Mouse (Mus musculus) erythroid progenitor cell, adult 5-6 weeks (primary cell): ENCODE data around the gene Ghdc. TPM values are rescaled to one million over a fixed set of nuclear protein-coding genes. Genes with fewer than 3 reads are reported as not detected.
A peak's percentile ranks its signal among the peaks of the same experiment; 100 is the strongest.
"Not testable (repeated sequence)": the region's sequence is repeated elsewhere in the genome, so short reads cannot be mapped to it uniquely, and the experiment has no call there.

Experiments
- ATAC-seq: replicated peaks from 2 replicates; pipeline ENCODE4 v1.8.0; 2016; ENCODE audit warnings: moderate number of reproducible peaks, mild to moderate bottlenecking, moderate TSS enrichment, inconsistent platforms; ENCODE audit not compliant: poor library complexity, low FRiP score, severe bottlenecking
- total RNA-seq, 2 experiments: library from RNA; stranded (forward) in 1 of 2; stranded (reverse) in 1 of 2; fragments of 150-400 nt in 1 of 2; fragments of 186-747, 209-891 nt in 1 of 2; gene quantifications; 2 replicates each; pipeline versions ENCODE4 v1.2.3 to v1.2.4; 2015 to 2017; ENCODE audit warnings: low replicate concordance in 2 of 2

The Ghdc gene
- total RNA-seq (2015; ENCODE audit: low replicate concordance) (0.72 and 0.84 TPM in 2 replicates), total RNA-seq (2017; ENCODE audit: low replicate concordance) (0.51 and 1.4 TPM in 2 replicates)

DNA sequence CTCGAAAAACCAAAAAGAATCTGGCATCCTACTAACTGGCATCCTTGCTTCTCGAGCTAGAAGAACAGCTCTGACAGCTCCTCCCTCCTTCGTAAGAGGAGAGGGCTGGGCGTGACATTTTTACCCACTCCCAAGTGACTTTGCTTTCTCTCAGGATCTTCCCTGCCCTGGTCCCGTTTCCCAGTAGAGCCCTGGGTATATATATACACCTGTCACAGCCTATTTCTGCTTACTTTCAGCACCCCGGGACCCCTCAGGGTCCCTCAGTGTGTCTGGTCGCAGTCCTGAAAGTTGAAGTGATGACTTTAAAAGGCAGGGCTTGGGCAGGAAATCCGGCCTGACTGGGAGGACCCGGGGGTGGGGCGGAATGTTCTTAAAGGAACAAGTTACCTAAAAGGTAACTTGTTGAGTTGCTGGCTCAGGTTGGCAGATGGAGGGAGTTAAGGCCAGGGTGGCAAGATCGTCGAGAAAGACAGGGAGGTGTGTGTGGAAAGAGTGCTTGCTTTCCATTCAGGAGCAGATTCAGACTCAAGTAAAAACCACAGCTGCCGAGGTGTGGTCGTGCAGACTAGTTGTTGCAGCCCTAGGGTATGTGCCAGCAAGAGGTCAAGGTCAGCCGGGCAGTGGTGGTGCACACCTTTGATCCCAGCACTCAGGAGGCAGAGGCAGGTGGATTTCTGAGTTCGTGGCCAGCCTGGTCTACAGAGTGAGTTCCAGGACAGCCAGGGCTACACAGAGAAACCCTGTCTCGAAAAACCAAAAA, at the start of gene Ghdc:
Gene Ghdc, minus strand, starts transcription at position 312 of the 763 bp plus-strand sequence.
- ATAC-seq: peak; percentile 41; the same call in 1 of the 2 replicates

DNA sequence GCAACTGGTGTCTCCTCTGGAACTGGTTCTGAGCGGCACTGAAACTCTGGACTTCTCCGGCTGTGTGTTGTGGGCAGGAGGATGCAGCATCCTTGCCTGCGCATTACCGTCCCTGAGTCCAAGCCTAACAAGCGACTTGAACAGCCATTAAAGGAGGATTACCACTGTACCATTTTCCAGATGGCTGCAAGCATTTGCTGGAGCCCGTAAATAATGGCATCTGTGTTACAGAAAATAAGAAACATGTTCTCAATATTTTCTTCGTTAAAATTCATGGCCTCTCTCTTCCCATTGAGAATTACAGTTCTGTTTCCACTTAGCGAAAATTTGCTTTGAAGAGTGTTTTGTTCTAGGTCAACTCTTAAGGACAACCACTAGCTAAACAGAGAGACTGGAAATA, 49.3 kb upstream of the Ghdc start:
- ATAC-seq: no peak

DNA sequence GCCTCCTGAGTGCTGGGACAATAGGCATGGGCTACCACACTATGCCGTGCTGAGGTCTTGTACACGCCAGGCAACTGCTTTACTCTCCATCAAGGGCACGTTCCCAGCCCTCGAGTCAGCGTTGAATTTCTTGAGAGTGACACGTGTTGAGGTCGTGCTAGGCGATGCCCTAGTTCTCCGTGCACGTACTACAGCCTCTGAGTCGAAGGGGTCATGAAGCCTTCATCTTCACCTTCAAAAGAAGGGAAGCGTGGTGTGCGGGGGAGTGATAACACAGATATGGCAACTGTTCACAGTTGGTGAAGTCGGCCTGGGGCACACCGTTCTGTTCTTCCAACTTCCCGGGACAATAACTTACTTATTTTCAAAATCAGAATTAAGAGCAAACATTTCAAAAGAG, 48.9 kb upstream of the Ghdc start:
- no peak for ATAC-seq

DNA sequence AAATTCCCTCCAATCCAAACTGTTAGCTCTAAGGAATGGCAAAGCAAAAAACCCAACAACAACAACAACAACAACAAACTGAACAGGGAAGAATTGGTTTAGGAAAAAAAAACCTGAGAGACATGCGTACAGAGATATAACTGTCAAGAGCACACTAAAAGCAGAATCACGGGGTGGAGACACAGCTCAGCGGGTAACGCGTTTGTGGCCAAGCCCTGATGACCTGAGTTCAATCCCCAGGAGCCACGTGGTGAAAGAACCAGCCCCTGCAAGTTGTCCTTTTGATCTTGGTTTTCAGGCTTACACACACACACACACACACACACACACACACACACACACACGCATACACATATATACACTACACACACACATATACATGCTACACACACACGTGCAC, 48.3 kb upstream of the Ghdc start:
- peak; percentile 61 for ATAC-seq

DNA sequence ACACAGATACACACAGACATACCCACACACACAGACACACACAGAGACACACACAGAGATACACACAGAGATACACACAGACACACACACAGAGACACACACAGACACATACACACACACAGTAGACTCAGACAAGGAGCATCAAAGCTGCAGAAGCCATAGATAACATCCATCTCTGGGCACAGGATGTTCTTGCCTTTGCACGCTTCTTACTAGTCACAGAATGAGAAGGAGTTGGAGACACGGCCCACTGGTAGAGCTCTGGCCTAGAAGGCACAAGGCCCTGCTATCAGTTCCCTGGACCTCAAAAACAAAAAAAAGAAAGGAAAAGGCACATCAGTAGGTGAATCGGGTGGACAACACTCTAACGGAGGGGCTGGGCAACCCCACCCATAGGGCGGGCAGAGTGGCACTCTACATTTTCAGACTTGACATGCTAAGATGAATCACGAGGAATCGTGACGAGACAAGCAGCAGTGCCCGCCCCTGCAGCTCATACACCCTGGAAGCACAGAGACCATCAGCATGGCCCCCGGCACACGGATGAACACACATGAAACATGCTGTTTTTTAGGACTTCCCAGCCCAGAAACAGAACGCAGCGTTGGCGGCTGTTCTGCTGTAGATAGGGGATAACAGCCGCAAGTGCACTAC, 47.7 kb upstream of the Ghdc start:
- peak; percentile 55 for ATAC-seq

DNA sequence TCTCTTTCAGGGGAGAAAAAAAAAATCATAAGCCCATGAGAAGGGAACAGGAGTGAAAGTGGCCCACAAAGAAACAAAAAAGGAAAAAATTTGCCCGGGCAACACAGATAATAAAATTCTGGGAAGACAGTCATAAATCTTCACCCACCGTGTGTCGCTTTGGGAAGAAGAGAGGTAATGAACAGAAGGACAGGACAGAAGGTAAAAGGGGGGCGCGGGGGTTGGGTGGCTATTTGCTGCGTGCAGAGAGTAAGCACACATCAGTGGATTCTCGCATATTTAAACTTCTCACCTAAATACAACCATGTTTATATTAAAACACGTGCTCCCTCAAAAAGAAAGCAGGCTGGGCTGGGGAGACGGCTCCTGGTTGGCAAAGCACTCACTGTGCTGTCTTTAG, 46.6 kb upstream of the Ghdc start:
- ATAC-seq: no peak

DNA sequence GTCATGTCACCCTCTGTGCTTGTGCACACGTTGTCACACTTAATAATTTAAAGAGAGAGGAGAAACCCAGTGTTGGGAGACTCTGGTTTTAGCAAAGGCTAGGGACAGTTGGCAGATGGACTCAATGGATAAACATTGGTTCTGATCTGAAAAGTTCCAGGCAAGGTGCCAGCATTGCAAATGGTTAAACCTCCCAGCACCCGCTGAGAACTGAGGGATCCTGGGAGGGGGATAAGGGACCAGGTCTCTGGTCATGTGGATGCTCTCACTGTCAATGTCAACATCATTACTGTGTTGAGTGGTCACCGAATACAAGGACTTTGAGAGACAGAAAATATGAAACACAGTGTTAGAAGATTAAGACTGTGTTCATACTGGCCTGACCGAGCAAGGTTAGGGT, 46.0 kb upstream of the Ghdc start:
- ATAC-seq: no peak

DNA sequence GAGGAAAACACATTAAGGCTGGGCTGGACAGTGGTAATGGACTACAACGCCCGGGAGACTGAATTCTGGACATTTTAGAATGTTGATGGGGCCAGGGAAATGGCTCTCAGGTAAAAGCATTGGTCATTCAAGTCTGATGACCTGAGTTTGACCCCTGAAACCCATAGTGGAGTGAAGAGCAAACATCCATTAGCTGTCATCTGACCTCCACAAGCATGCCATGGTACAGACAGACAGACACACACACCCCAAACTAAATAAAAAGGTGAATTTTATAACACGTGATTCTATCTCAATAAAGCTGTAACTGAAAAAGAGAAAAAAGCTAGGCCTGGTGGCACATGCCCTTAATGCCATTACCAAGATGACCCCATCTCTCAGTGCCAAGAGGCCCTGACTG, 45.6 kb upstream of the Ghdc start:
- ATAC-seq: no peak

DNA sequence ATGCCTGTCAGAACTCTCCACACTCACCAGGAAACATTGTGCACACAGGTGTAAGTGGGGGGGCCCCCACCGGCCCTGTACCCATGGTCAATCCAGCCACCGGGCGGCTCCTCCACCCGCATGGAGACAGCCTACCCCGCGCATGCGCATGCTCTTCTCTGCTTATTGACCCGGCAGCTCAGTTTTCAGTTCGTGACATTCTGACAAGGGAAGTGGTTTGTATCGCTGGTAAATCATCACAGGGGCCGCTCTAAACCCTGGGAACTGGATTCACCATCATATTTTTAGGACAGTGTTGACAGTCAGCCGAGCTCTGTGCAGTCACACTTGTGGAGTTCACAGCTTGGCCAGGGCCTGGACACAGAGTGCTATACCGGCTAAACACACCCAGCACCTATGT, 43.7 kb upstream of the Ghdc start:
- peak; percentile 68 for ATAC-seq

DNA sequence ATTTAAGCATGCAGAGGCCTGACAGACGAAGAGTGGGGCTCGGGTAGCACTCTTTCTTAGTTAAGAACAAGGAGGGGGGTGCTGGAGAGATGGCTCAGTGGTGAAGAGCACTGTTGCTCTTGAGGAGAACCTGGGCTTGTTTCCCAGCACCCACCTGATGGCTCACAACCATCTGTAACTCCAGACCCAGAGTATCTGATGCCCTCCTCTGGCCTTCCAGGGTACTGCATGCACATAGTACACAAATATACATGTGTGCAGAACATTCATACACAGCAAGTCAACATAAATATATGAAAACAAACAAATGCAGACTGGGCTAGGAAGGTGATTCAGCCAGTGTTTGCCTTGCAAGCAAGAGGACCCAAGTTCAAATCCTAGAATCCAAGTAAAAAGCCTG, 40.4 kb upstream of the Ghdc start:
- ATAC-seq: no peak

DNA sequence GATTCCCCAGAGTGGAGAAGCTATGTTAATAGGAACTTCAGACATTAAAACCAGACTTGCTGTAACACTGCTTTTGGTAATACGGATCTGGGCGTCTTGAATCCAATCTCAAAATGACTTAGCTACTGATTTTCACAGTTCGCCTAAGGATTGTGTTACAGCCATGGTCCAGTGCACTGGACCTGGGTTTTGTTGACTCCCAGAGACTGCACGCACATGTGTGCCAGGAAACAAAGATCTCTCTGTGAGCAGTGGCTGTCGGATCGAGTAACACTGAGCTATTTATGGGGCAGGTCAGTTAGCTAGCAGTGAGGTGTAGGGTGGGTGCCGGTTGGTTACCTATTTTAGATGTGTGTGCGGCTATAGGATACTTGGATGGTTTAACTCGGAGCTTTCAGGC, 39.8 kb upstream of the Ghdc start:
- ATAC-seq: no peak

DNA sequence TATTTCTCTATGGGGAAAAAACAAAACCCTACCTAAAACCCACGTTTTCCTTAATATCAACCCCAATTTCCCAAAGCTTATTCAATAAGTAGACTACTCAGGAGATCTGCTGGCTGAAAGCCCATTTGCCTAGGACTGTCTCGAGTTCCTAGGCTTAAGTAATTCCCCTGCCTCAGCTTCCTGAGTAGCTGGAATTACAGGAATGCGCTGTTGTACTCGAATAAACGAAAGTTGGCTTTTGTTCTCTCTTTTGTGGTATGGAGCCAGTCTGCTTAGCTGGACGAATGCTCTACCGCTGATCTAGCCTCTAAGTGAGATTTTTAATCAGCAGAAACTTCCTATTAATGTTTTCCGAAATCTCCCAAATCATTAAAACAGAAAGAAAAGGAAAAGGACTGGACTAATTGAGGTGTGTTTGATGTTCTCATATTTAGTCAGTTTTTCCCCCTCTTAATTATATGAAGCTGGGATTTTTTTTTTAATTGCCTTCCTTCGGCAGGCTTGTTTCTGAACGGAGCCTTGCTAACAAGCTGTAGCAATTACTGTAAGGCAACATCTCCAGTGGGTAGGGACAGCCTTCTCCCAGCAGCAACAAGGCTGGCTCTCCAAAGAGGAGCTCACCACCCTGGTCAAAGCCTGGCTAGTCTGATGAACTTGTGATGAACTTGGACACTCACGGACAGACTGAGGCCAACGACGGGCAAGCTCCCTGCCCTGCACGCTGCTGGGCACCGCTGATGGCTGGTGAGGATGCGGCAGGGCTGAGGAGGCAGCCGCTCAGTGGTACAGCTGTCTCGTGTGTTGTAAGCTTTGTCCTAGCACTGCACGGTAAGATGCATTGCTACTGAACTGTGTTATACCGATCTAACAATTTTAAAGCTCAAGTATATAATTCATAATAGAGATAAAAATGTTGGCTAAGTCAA, 35.9 kb upstream of the Ghdc start:
- no peak for ATAC-seq

DNA sequence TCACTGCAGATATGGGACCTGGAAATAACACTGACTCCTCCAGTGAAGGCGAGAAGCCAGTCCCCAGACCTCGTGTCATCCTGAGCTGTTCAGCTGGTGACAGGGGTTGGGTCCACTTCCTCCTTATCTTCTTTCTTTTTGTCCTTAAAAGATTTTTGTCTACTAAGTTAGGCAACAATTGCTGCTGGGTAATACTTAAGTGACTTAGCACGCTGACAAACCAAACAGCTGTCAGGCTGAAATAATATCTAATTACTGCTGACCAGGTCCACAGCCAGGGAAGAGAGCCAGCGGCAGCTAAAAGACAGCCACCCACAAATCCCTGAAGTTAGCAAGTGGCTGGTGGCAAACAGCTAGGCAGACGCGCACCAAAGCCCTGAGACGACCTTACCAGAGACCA, 34.8 kb upstream of the Ghdc start:
- ATAC-seq: no peak

DNA sequence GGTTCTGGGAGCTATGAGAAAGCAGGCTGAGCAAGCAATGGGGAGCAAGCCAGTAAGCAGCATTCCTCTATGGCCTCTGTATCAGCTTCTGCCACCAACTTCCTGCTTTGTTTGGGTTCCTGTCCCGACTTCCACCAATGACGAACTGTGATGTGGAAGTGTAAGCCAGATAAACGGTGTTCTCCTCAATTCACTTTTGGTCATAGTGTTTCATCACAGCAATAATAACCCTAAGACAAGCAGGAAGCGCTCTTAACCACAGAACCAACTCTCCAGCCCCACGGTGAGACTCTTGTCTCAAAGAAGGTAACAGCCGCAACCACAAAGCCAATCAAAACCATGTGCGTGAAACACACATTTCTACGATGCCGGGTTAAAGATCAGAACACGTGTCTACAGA, 33.7 kb upstream of the Ghdc start:
- no peak for ATAC-seq

DNA sequence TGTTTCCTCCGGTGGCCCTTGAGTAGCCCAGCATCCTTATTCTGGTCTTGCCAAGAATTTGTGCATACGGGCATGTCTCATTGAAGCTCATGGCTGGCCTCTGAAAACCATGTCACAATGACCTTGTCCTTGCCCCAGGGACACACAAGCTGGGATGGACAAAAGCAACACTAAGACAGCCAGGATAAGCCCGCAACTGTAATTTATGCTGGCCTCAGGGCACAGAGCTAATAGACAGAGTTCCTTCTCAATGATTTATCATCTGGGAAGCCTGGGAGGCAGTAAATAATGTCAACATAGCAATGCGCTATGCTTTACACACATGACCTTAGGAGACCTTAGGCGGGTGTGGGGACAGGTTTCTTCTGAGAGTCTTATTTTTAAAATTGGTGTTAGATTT, 28.7 kb upstream of the Ghdc start:
- no peak for ATAC-seq

DNA sequence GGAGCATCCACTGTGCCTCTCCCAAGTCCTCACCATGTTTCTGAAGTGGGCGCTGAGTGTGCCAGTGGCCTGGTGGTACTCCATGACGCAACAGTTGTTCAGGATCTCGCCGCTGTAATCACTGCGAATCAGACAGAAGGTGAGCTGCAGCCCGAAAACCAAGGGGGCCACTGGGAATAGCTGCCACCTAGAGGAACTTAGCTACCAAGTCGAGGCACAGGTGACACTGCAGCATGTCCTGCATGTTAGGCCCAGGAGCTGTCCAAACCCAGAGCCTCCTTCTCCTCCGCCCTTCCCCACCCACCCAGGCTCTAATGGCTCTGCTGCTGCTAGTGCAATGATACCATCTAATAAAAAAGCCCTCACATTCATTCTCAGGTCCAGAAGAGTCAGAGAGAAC, 25.8 kb upstream of the Ghdc start:
- ATAC-seq: no peak

DNA sequence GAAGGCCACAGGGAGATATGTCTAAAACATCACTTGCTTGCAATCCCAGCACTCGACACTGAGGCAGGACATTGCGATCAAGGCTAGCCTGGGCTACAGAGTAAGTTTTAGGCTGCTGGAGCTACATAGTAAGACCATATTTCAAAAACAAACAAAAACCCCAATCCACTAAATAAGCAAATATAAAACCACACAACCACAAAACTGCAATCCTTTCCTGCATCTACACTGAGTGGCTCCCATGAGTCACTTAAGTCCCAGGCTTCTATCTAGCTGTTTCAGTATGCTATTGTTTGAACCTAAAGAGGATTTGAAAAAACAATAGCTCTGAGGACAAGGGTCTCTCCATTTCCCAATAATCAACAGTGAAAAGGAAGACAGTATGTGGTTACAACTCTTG, 24.6 kb upstream of the Ghdc start:
- no peak for ATAC-seq

DNA sequence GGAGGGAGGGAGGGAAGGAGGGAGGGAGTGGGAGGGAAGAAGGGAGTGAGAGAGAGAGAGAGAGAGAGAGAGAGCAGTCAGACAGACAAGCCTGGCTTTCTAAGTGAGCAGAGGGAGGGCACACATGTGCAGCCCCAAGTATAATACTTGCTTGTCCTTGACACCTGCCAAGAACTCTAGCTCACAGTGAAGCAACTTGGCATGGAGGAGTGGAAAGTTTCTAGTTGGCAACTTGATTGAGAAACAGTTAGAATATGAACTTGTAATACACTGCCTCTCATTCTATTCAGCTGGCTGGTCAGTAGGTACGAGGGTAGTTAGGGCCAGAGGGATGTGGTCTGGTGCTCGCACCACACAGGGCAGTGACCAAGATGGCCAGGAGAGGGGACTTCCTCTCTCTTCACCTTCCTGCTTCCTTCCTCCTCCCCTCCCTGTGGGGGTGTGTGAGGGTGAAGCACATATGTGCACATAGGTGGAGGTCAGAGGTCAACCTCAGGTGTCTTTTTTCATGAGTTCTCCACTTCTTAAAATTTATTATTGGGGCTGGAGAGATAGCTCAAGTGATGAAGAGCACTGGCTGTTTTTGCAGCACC, 20.8 kb upstream of the Ghdc start:
- no peak for ATAC-seq

DNA sequence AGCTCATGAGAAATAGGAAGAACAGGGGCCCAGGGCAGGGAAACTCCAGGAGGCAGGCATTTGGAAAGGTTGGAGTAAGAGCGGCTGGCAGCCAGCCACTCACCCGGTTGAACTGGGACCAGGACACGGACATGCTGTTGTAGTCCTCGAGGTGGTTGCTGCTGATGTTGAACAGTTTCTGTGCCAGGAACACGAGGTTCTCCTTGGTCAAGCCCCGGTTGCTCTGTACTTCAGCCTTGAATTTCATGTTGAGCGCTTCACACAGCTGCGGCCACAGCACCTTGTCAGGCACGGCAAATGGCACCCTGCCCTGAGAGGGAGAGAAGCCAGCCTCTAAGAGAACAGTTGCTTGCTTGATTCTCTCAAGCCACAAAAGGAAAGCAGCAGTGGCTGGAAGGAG, 19.9 kb upstream of the Ghdc start:
- not testable (repeated sequence) for ATAC-seq

DNA sequence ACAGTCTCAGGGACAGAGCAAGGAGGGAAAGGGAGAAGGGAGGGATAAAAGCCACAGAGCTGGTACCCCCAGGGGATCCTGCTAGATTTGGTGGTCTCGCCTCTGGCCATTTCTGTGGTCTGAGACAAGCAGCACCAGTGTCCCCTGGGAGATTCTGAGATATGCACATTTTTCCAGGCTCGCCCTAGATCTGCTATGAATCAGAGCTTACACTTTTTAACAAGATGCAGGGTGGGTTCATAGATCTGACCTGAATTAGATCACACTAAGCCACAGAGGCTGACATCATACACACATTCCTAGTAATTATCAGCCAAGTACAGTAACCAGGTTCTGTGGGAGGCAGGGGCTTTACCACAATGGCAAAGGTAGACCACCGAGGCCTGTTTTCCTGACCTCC, 18.9 kb upstream of the Ghdc start:
- no peak for ATAC-seq
